Mouse (Mus musculus) embryonic fibroblast, embryonic 13.5 days (primary cell): ENCODE results near the gene Smok3a.

Source experiments
- CTCF ChIP-seq: IDR thresholded peaks from 2 replicates; pipeline ENCODE4 v1.5.1; 2011; ENCODE audit warnings: mild to moderate bottlenecking, control low read depth, low read length, moderate library complexity, borderline replicate concordance; ENCODE audit not compliant: insufficient read depth
- POLR2A ChIP-seq: IDR thresholded peaks from 2 replicates; pipeline ENCODE4 v1.6.1; 2011; ENCODE audit warnings: low read depth, mild to moderate bottlenecking, control low read depth, low read length, moderate library complexity

DNA sequence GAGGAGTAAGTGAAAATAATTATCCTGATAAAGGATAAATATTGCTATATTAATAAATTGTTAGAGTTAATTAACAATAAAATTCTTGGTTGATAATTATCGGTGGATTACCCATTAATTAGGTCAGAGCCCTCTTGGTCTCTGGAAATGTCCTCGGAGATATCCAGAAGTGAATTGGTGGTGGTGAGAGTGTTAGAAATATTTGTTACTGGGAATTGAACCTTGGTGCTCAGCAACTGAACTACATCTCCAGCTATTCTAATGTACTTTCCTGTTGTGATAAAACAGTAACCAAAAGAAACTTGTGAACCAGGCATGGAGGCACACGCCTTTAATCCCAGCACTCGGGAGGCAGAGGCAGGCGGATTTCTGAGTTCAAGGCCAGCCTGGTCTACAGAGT, 59.4 kb downstream of the Smok3a start:
- TF ChIP-seq CTCF (no peak), POLR2A (no peak)
